Mouse (Mus musculus) left cerebral cortex, postnatal 25 days (tissue): Measurements from ENCODE around the gene Coro6. TPM values are rescaled to one million over a fixed set of nuclear protein-coding genes. Genes with fewer than 3 reads are reported as not detected.

Experiments used
- DNase-seq, 2 experiments: peaks; one replicate each; pipeline ENCODE4 v3.0.0; 2022; ENCODE audit warnings: low spot score in 2 of 2, mixed read lengths in 1 of 2
- intact Hi-C: fragments of 180-260 bp; cut with DNase I; formaldehyde crosslinking; loops from one replicate; pipeline ENCODE4 v1.15.1; 2025
- total RNA-seq, 2 experiments: library from RNA; stranded (reverse); gene quantifications; 2 replicates each; pipeline ENCODE4 v1.2.3; 2021

Gene Coro6
- total RNA-seq, 2 experiments from 2014 or later, result 31.8 to 36.1 TPM

- intact Hi-C loops, result loop anchor here (2.0 to 5.0 kb wide), 2 partner anchors 116 to 134 kb away; partner anchors contain the start of gene Taok1
- peak; percentile 87 to 92 for DNase-seq
These were observed 28.9 kb downstream of the Coro6 start for GRCm38 (mm10) chr11:77491123-77491501.

GRCm38 (mm10) chr11:77491502-77492291, 29.5 kb downstream of the Coro6 start:
- intact Hi-C loops, result loop anchor here (2.0 to 5.0 kb wide), 2 partner anchors 116 to 133 kb away; partner anchors contain the start of gene Taok1
- peak; percentile 57 to 92 for DNase-seq

GRCm38 (mm10) chr11:77492311-77492871, 30.2 kb downstream of the Coro6 start:
- intact Hi-C loops, result loop anchor here (5.0 kb wide), 1 partner anchor 115 kb away; the partner anchor contains the start of gene Taok1
- DNase-seq, result peak; percentile 59 to 78

- intact Hi-C loops, result loop anchor here (5.0 kb wide), 1 partner anchor 114 kb away; the partner anchor contains the start of gene Taok1
- peak; percentile 91 to 96 for DNase-seq
These were observed 30.7 kb downstream of the Coro6 start for GRCm38 (mm10) chr11:77492911-77493332.

- DNase-seq, result peak; percentile 75 to 78
- intact Hi-C loops, result loop anchor here (5.0 kb wide), 1 partner anchor 114 kb away; the partner anchor contains the start of gene Taok1
These were observed 31.5 kb downstream of the Coro6 start, which contains the start of gene Git1 for GRCm38 (mm10) chr11:77493512-77494343. TSS of gene Git1 (plus strand) at chr11:77493562.

GRCm38 (mm10) chr11:77494344-77494676, 32.1 kb downstream of the Coro6 start:
- DNase-seq, result no peak
- intact Hi-C loops, result loop anchor here (5.0 kb wide), 1 partner anchor 113 kb away; the partner anchor contains the start of gene Taok1

- no peak for DNase-seq
- intact Hi-C loops, result loop anchor here (5.0 kb wide), 1 partner anchor 113 kb away; the partner anchor contains the start of gene Taok1
These were observed 32.6 kb downstream of the Coro6 start for GRCm38 (mm10) chr11:77494782-77495181.

- no peak for DNase-seq
- intact Hi-C loops, result no loop called here
These were observed 33.3 kb downstream of the Coro6 start for GRCm38 (mm10) chr11:77495507-77495906.

- intact Hi-C loops, result no loop called here
- peak in 1 of 2 experiments; percentile 45 for DNase-seq
These were observed 35.1 kb downstream of the Coro6 start for GRCm38 (mm10) chr11:77497341-77497756.

GRCm38 (mm10) chr11:77497851-77498250, 35.6 kb downstream of the Coro6 start:
- intact Hi-C loops, result no loop called here
- DNase-seq, result no peak

GRCm38 (mm10) chr11:77498261-77499139, 36.3 kb downstream of the Coro6 start:
- intact Hi-C loops, result no loop called here
- DNase-seq, result no peak

GRCm38 (mm10) chr11:77499354-77499753, 37.1 kb downstream of the Coro6 start:
- DNase-seq, result peak in 1 of 2 experiments; percentile 51
- intact Hi-C loops, result no loop called here

GRCm38 (mm10) chr11:77500361-77501325, 38.4 kb downstream of the Coro6 start:
- DNase-seq, result peak; percentile 66 to 76
- intact Hi-C loops, result loop anchor here (5.0 kb wide), 1 partner anchor 33 kb away; no protein-coding TSS in a partner anchor

- intact Hi-C loops, result loop anchor here (5.0 kb wide), 1 partner anchor 34 kb away; no protein-coding TSS in a partner anchor
- DNase-seq, result peak; percentile 84 to 86
These were observed 39.2 kb downstream of the Coro6 start for GRCm38 (mm10) chr11:77501392-77501791.

- no peak for DNase-seq
- intact Hi-C loops, result loop anchor here (5.0 kb wide), 1 partner anchor 35 kb away; no protein-coding TSS in a partner anchor
These were observed 39.8 kb downstream of the Coro6 start for GRCm38 (mm10) chr11:77501971-77502370.

GRCm38 (mm10) chr11:77502481-77502880, 40.3 kb downstream of the Coro6 start:
- intact Hi-C loops, result loop anchor here (5.0 kb wide), 1 partner anchor 35 kb away; no protein-coding TSS in a partner anchor
- DNase-seq, result no peak

- DNase-seq, result no peak
- intact Hi-C loops, result loop anchor here (5.0 kb wide), 1 partner anchor 36 kb away; no protein-coding TSS in a partner anchor
These were observed 41.3 kb downstream of the Coro6 start for GRCm38 (mm10) chr11:77503511-77503910.
